Mouse (Mus musculus) lung, postnatal 0 days (tissue): ENCODE measurements around the gene Cck. TPM values are rescaled to one million over a fixed set of nuclear protein-coding genes. Genes with fewer than 3 reads are reported as not detected.
A peak's percentile ranks its signal among the peaks of the same experiment; 100 is the strongest.

Source experiments
- ATAC-seq: fragments of 200-750 bp; cut with Nextera tagmentation; 2 replicates; pipeline ENCODE4 v1.8.0; 2017; ENCODE audit warnings: moderate library complexity
- DNase-seq: peaks from one replicate; pipeline ENCODE4 v3.0.0-alpha.2; 2016; ENCODE audit warnings: low spot score
- H3K27ac ChIP-seq: fragments of 300-500 bp; sonication (generic); 2 replicates; pipeline ENCODE4 v1.5.1; 2014; ENCODE audit warnings: antibody characterized with exemption, mild to moderate bottlenecking, low read length, mixed read lengths
- H3K27me3 ChIP-seq: fragments of 300-500 bp; sonication (generic); replicated peaks from 2 replicates; pipeline ENCODE4 v1.6.1; 2014; ENCODE audit warnings: low read length, mixed read lengths; ENCODE audit not compliant: insufficient read depth
- H3K36me3 ChIP-seq: fragments of 300-500 bp; sonication (generic); 2 replicates; pipeline ENCODE4 v1.6.1; 2014; ENCODE audit warnings: low read length, mixed read lengths; ENCODE audit not compliant: insufficient read depth
- H3K4me1 ChIP-seq: fragments of 300-500 bp; sonication (generic); 2 replicates; pipeline ENCODE4 v1.6.1; 2014; ENCODE audit warnings: antibody characterized with exemption, low read depth, low read length, mixed read lengths; ENCODE audit not compliant: insufficient read depth
- H3K4me2 ChIP-seq: fragments of 300-500 bp; sonication (generic); replicated peaks from 2 replicates; pipeline ENCODE4 v1.6.1; 2014; ENCODE audit warnings: low read depth, mild to moderate bottlenecking, low read length, moderate library complexity, mixed read lengths
- H3K4me3 ChIP-seq: fragments of 300-500 bp; sonication (generic); 2 replicates; pipeline ENCODE4 v1.5.1; 2014; ENCODE audit warnings: low read depth, low read length
- H3K9ac ChIP-seq: fragments of 300-500 bp; sonication (generic); replicated peaks from 2 replicates; pipeline ENCODE4 v1.6.1; 2014; ENCODE audit warnings: low read depth, mild to moderate bottlenecking
- H3K9me3 ChIP-seq: fragments of 300-500 bp; sonication (generic); 2 replicates; pipeline ENCODE4 v1.6.1; 2016; ENCODE audit warnings: low read length, mixed read lengths
- CTCF ChIP-seq: IDR thresholded peaks from 2 replicates; pipeline ENCODE4 v1.5.1; 2016; ENCODE audit warnings: antibody characterized with exemption, mild to moderate bottlenecking
- EP300 ChIP-seq: IDR thresholded peaks from 2 replicates; pipeline ENCODE4 v1.6.1; 2016; ENCODE audit warnings: antibody characterized with exemption, mild to moderate bottlenecking, control low read depth
- WGBS: fragments of 180-500 bp; shearing (Covaris S2); extraction: QIAGEN DNeasy Blood & Tissue Kit; methylation state at CpG from one replicate; pipeline ENCODE4 v1.1.7; 2014; 5-methylcytosine and 5-hydroxymethylcytosine counted together
- polyA plus RNA-seq: library from polyadenylated mRNA; unstranded; fragments of >200 nt; fragmentation: Nextera tagmentation; extraction: Ambion mirVana; gene quantifications from 2 replicates; pipeline ENCODE4 v1.2.1, GENCODE M21; 2015

The Cck gene
- polyA plus RNA-seq, 1 experiment from 2014 or later = 0.23 TPM

GRCm38 (mm10) chr9:121491592-121492240 lies 3.8 kb downstream of the Cck start:
- TF ChIP-seq CTCF = no peak
- TF ChIP-seq EP300 = no peak
- no peak for DNase-seq
- no peak overlapping the region for H3K9ac ChIP-seq

GRCm38 (mm10) chr9:121487216-121487615 lies 8.3 kb downstream of the Cck start:
- Histone ChIP-seq H3K4me3 (no peak overlapping the region), H3K9me3 (no peaks in the 10 kb centered on the region), H3K4me2 (no peak overlapping the region), H3K36me3 (no peaks in the 10 kb centered on the region), H3K9ac (no peak overlapping the region), H3K4me1 (no peaks in the 10 kb centered on the region), H3K27ac (no peak overlapping the region), H3K27me3 (0 out of 2 replicates have a peak, but pooled peaks cover 3% of the 10 kb centered on the region)
- DNase-seq (no peak), ATAC-seq (no peak)
- no peak for TF ChIP-seq CTCF
- no peak for TF ChIP-seq EP300
- WGBS = 66% methylated on average over 7 of the region's 7 CpGs

More at GRCm38 (mm10) chr9:121491592-121492240, 3.8 kb downstream of the Cck start:
- no peak overlapping the region for H3K27ac ChIP-seq
- 73% methylated on average over 11 of the region's 11 CpGs for WGBS
- ATAC-seq = no peak
- H3K4me3 ChIP-seq = no peak overlapping the region
- H3K4me1 ChIP-seq = no peaks in the 10 kb centered on the region
- peaks cover 26% of the 10 kb centered on the region for H3K27me3 ChIP-seq
- no peaks in the 10 kb centered on the region for H3K9me3 ChIP-seq
- H3K4me2 ChIP-seq = no peak overlapping the region
- H3K36me3 ChIP-seq = no peaks in the 10 kb centered on the region

GRCm38 (mm10) chr9:121479453-121479852 lies 16.0 kb downstream of the Cck start:
- Histone ChIP-seq H3K4me2 (no peak overlapping the region), H3K9ac (no peak overlapping the region), H3K27me3 (no peaks in the 10 kb centered on the region), H3K9me3 (no peaks in the 10 kb centered on the region), H3K36me3 (no peaks in the 10 kb centered on the region), H3K4me3 (no peak overlapping the region), H3K4me1 (no peaks in the 10 kb centered on the region), H3K27ac (no peak overlapping the region)
- DNase-seq (peak; percentile 80), ATAC-seq (peak; percentile 52; the same call in 1 of the 2 replicates)
- TF ChIP-seq CTCF = peak; percentile 94
- TF ChIP-seq EP300 = no peak
- 25% methylated on average over 5 of the region's 5 CpGs for WGBS

GRCm38 (mm10) chr9:121477305-121477911 lies 18.1 kb downstream of the Cck start:
- 8% methylated on average over 15 of the region's 15 CpGs for WGBS
- no peak overlapping the region for H3K9ac ChIP-seq
- TF ChIP-seq CTCF = peak; percentile 81
- no peak for TF ChIP-seq EP300
- peak overlapping the region; percentile 37; the same call in 1 of the 2 replicates for H3K4me2 ChIP-seq
- H3K9me3 ChIP-seq = no peaks in the 10 kb centered on the region
- no peaks in the 10 kb centered on the region for H3K4me1 ChIP-seq
- no peaks in the 10 kb centered on the region for H3K27me3 ChIP-seq
- peak; percentile 34; the same call in 1 of the 2 replicates for ATAC-seq
- no peak overlapping the region for H3K27ac ChIP-seq
- H3K36me3 ChIP-seq = peaks cover 14% of the 10 kb centered on the region; the same call in 1 of the 2 replicates
- no peak overlapping the region for H3K4me3 ChIP-seq
- DNase-seq = peak; percentile 80

- Histone ChIP-seq H3K9ac (no peak overlapping the region), H3K9me3 (no peaks in the 10 kb centered on the region), H3K4me1 (no peaks in the 10 kb centered on the region), H3K4me2 (no peak overlapping the region), H3K27ac (no peak overlapping the region), H3K36me3 (peaks cover 23% of the 10 kb centered on the region; the same call in 1 of the 2 replicates), H3K27me3 (no peaks in the 10 kb centered on the region), H3K4me3 (no peak overlapping the region)
- DNase-seq (no peak), ATAC-seq (no peak)
- 70% methylated on average over 16 of the region's 16 CpGs for WGBS
- no peak for TF ChIP-seq EP300
- TF ChIP-seq CTCF = no peak
Observed at GRCm38 (mm10) chr9:121475488-121476452, 19.7 kb downstream of the Cck start.

- Histone ChIP-seq H3K27ac (no peak overlapping the region), H3K4me1 (no peaks in the 10 kb centered on the region), H3K4me3 (no peak overlapping the region), H3K9ac (no peak overlapping the region), H3K9me3 (no peaks in the 10 kb centered on the region), H3K36me3 (peaks cover 23% of the 10 kb centered on the region; the same call in 1 of the 2 replicates), H3K27me3 (no peaks in the 10 kb centered on the region), H3K4me2 (no peak overlapping the region)
- WGBS = 82% methylated on average over 5 of the region's 5 CpGs
- ATAC-seq (no peak), DNase-seq (no peak)
- TF ChIP-seq CTCF (peak; percentile 48), EP300 (no peak)
Observed at GRCm38 (mm10) chr9:121474771-121475170, 20.7 kb downstream of the Cck start.
